Mouse (Mus musculus) embryonic facial prominence, embryonic 15.5 days (tissue): ENCODE measurements around the gene Dock3. TPM values are rescaled to one million over a fixed set of nuclear protein-coding genes. Genes with fewer than 3 reads are reported as not detected.

Experiments used
- ATAC-seq: fragments of 200-750 bp; cut with Nextera tagmentation; 2 replicates; pipeline ENCODE4 v1.8.0; 2017; ENCODE audit warnings: low read depth, moderate TSS enrichment; ENCODE audit not compliant: insufficient number of reproducible peaks, low FRiP score, low TSS enrichment
- H3K27ac ChIP-seq: fragments of 300-500 bp; sonication (generic); replicated peaks from 2 replicates; pipeline ENCODE4 v1.5.1; 2015; ENCODE audit warnings: mild to moderate bottlenecking, inconsistent platforms
- H3K27me3 ChIP-seq: fragments of 300-500 bp; sonication (generic); 2 replicates; pipeline ENCODE4 v1.6.1; 2015; ENCODE audit warnings: inconsistent platforms
- H3K36me3 ChIP-seq: fragments of 300-500 bp; sonication (generic); 2 replicates; pipeline ENCODE4 v1.6.1; 2015; ENCODE audit warnings: mild to moderate bottlenecking, inconsistent platforms
- H3K4me1 ChIP-seq: fragments of 300-500 bp; sonication (generic); 2 replicates; pipeline ENCODE4 v1.6.1; 2015; ENCODE audit warnings: inconsistent platforms
- H3K4me2 ChIP-seq: fragments of 300-500 bp; sonication (generic); replicated peaks from 2 replicates; pipeline ENCODE4 v1.6.1; 2015; ENCODE audit warnings: mild to moderate bottlenecking, inconsistent platforms
- H3K4me3 ChIP-seq: fragments of 300-500 bp; sonication (generic); replicated peaks from 2 replicates; pipeline ENCODE4 v1.5.1; 2015; ENCODE audit warnings: mild to moderate bottlenecking, inconsistent platforms
- H3K9ac ChIP-seq: fragments of 300-500 bp; sonication (generic); 2 replicates; pipeline ENCODE4 v1.6.1; 2015; ENCODE audit warnings: inconsistent platforms
- H3K9me3 ChIP-seq: fragments of 300-500 bp; sonication (generic); replicated peaks from 2 replicates; pipeline ENCODE4 v1.6.1; 2016; ENCODE audit warnings: inconsistent platforms
- WGBS: fragments of 180-500 bp; shearing (Covaris S2); methylation state at CpG from one replicate; pipeline ENCODE4 v1.1.7; 2015; 5-methylcytosine and 5-hydroxymethylcytosine counted together
- polyA plus RNA-seq: library from polyadenylated mRNA; unstranded; fragments of >200 nt; fragmentation: Nextera tagmentation; extraction: Ambion mirVana; gene quantifications from 2 replicates; pipeline ENCODE4 v1.2.1, GENCODE M21; 2015

The Dock3 gene
- polyA plus RNA-seq: 0.56 and 0.83 TPM in 2 replicates

GRCm38 (mm10) chr9:107231539-107232139, at the start of gene Dock3:
Dock3 (minus strand) TSS chr9:107231909.
- peak within 1 kb of the TSS; percentile 60 for H3K4me3 ChIP-seq
- peak; percentile 78 for ATAC-seq
- no peaks in the 10 kb centered on the region for H3K9me3 ChIP-seq
- peak within 1 kb of the TSS; percentile 99 for H3K4me2 ChIP-seq
- H3K27ac ChIP-seq: no peak within 1 kb of the TSS
- H3K9ac ChIP-seq: no peak within 1 kb of the TSS
- peaks cover 12% of the 10 kb centered on the region for H3K4me1 ChIP-seq
- WGBS: under 1% methylated on average over 59 of the region's 87 CpGs
- no peaks in the 10 kb centered on the region for H3K36me3 ChIP-seq
- H3K27me3 ChIP-seq: peaks cover 88% of the 10 kb centered on the region

GRCm38 (mm10) chr9:107280322-107281027, 48.8 kb upstream of the Dock3 start:
- peak overlapping the region; percentile 82 for H3K27ac ChIP-seq
- no peak for ATAC-seq
- H3K4me2 ChIP-seq: peak overlapping the region; percentile 42
- no peak overlapping the region for H3K4me3 ChIP-seq
- H3K27me3 ChIP-seq: no peaks in the 10 kb centered on the region
- no peak overlapping the region for H3K9ac ChIP-seq
- no peaks in the 10 kb centered on the region for H3K9me3 ChIP-seq
- H3K4me1 ChIP-seq: peaks cover 24% of the 10 kb centered on the region
- WGBS: 52% methylated on average over 13 of the region's 13 CpGs
- H3K36me3 ChIP-seq: no peaks in the 10 kb centered on the region

- Histone ChIP-seq H3K36me3 (no peaks in the 10 kb centered on the region), H3K9ac (no peak overlapping the region), H3K4me1 (peaks cover 24% of the 10 kb centered on the region), H3K4me3 (no peak overlapping the region), H3K4me2 (peak overlapping the region; percentile 42), H3K27ac (peak overlapping the region; percentile 82), H3K9me3 (no peaks in the 10 kb centered on the region), H3K27me3 (no peaks in the 10 kb centered on the region)
- WGBS: 16% methylated on average over 16 of the region's 16 CpGs
- peak; percentile 53 for ATAC-seq
Observed at GRCm38 (mm10) chr9:107279378-107280321, 47.9 kb upstream of the Dock3 start.

GRCm38 (mm10) chr9:107278527-107279377, 47.0 kb upstream of the Dock3 start:
- H3K4me2 ChIP-seq: no peak overlapping the region; the same call in 1 of the 2 replicates
- WGBS: 42% methylated on average over 8 of the region's 8 CpGs
- H3K4me3 ChIP-seq: no peak overlapping the region
- ATAC-seq: 0 out of 2 replicates have a peak, but pooled peaks have one; percentile 13
- H3K4me1 ChIP-seq: peaks cover 24% of the 10 kb centered on the region
- peak overlapping the region; percentile 82 for H3K27ac ChIP-seq
- no peaks in the 10 kb centered on the region for H3K27me3 ChIP-seq
- H3K9ac ChIP-seq: no peak overlapping the region
- H3K9me3 ChIP-seq: no peaks in the 10 kb centered on the region
- H3K36me3 ChIP-seq: no peaks in the 10 kb centered on the region

- Histone ChIP-seq H3K9me3 (no peaks in the 10 kb centered on the region), H3K4me3 (no peak overlapping the region), H3K27me3 (no peaks in the 10 kb centered on the region), H3K36me3 (no peaks in the 10 kb centered on the region), H3K4me1 (peaks cover 24% of the 10 kb centered on the region), H3K4me2 (no peak overlapping the region), H3K27ac (no peak overlapping the region), H3K9ac (no peak overlapping the region)
- WGBS: 56% methylated on average over 4 of the region's 4 CpGs
- ATAC-seq: no peak
Observed at GRCm38 (mm10) chr9:107278126-107278525, 46.4 kb upstream of the Dock3 start.

GRCm38 (mm10) chr9:107277603-107278002, 45.9 kb upstream of the Dock3 start:
- no peak for ATAC-seq
- Histone ChIP-seq H3K4me3 (no peak overlapping the region), H3K4me1 (peaks cover 24% of the 10 kb centered on the region), H3K9ac (no peak overlapping the region), H3K27ac (no peak overlapping the region), H3K4me2 (no peak overlapping the region), H3K27me3 (no peaks in the 10 kb centered on the region), H3K9me3 (no peaks in the 10 kb centered on the region), H3K36me3 (no peaks in the 10 kb centered on the region)
- WGBS: 81% methylated on average over 7 of the region's 7 CpGs

- Histone ChIP-seq H3K36me3 (no peaks in the 10 kb centered on the region), H3K27ac (no peak overlapping the region), H3K4me3 (no peak overlapping the region), H3K9ac (no peak overlapping the region), H3K4me1 (peaks cover 27% of the 10 kb centered on the region), H3K27me3 (no peaks in the 10 kb centered on the region), H3K9me3 (no peaks in the 10 kb centered on the region), H3K4me2 (no peak overlapping the region)
- ATAC-seq: no peak
- WGBS: 83% methylated on average over 5 of the region's 5 CpGs
Observed at GRCm38 (mm10) chr9:107275710-107276109, 44.0 kb upstream of the Dock3 start.

- H3K27me3 ChIP-seq: no peaks in the 10 kb centered on the region
Observed at GRCm38 (mm10) chr9:107274751-107275150, 43.0 kb upstream of the Dock3 start.

GRCm38 (mm10) chr9:107273184-107273583, 41.5 kb upstream of the Dock3 start:
- Histone ChIP-seq H3K27ac (no peak overlapping the region), H3K4me2 (no peak overlapping the region), H3K36me3 (no peaks in the 10 kb centered on the region), H3K27me3 (no peaks in the 10 kb centered on the region), H3K9me3 (no peaks in the 10 kb centered on the region), H3K9ac (no peak overlapping the region), H3K4me3 (no peak overlapping the region), H3K4me1 (peaks cover 3% of the 10 kb centered on the region; the same call in 1 of the 2 replicates)
- WGBS: 58% methylated on average over 10 of the region's 10 CpGs
- ATAC-seq: no peak

More at GRCm38 (mm10) chr9:107274751-107275150, 43.0 kb upstream of the Dock3 start:
- ATAC-seq: no peak
- Histone ChIP-seq H3K36me3 (no peaks in the 10 kb centered on the region), H3K4me2 (no peak overlapping the region), H3K9ac (no peak overlapping the region), H3K27ac (no peak overlapping the region), H3K4me1 (peaks cover 17% of the 10 kb centered on the region), H3K4me3 (no peak overlapping the region), H3K9me3 (no peaks in the 10 kb centered on the region)
- WGBS: 78% methylated on average over 6 of the region's 6 CpGs

- H3K9me3 ChIP-seq: no peaks in the 10 kb centered on the region
- H3K9ac ChIP-seq: no peak overlapping the region
- no peaks in the 10 kb centered on the region for H3K27me3 ChIP-seq
- no peak overlapping the region for H3K27ac ChIP-seq
- WGBS: 54% methylated on average over 4 of the region's 4 CpGs
- no peaks in the 10 kb centered on the region for H3K36me3 ChIP-seq
- H3K4me1 ChIP-seq: peaks cover 3% of the 10 kb centered on the region; the same call in 1 of the 2 replicates
- no peak overlapping the region for H3K4me2 ChIP-seq
- H3K4me3 ChIP-seq: no peak overlapping the region
- ATAC-seq: no peak
Observed at GRCm38 (mm10) chr9:107272284-107272683, 40.6 kb upstream of the Dock3 start.
